Mouse (Mus musculus) cortical plate, adult 2 months (tissue): Measurements from ENCODE around the gene Sgpl1. TPM values are rescaled to one million over a fixed set of nuclear protein-coding genes. Genes with fewer than 3 reads are reported as not detected.
A peak's percentile ranks its signal among the peaks of the same experiment; 100 is the strongest.

Experiments
- H3K27ac ChIP-seq: fragments of 200-500 bp; 2 replicates; pipeline ENCODE4 v1.5.1; 2012; ENCODE audit warnings: low read length, control low read depth, inconsistent platforms; ENCODE audit not compliant: insufficient read depth
- H3K4me1 ChIP-seq: fragments of 200-500 bp; 2 replicates; pipeline ENCODE4 v1.6.1; 2011; ENCODE audit warnings: low read length; ENCODE audit not compliant: control insufficient read depth, insufficient read depth
- H3K4me3 ChIP-seq: fragments of 200-500 bp; 2 replicates; pipeline ENCODE4 v1.5.1; 2011; ENCODE audit warnings: mild to moderate bottlenecking, low read length, control low read depth; ENCODE audit not compliant: insufficient read depth
- CTCF ChIP-seq: fragments of 200-500 bp; IDR thresholded peaks from 2 replicates; pipeline ENCODE4 v1.5.1; 2011; ENCODE audit warnings: mild to moderate bottlenecking, control low read depth, low read length; ENCODE audit not compliant: insufficient read depth; ENCODE audit errors: extremely low read depth
- POLR2A ChIP-seq: fragments of 200-500 bp; IDR thresholded peaks from 2 replicates; pipeline ENCODE4 v1.6.1; 2011; ENCODE audit warnings: mild to moderate bottlenecking, low read length, control low read depth; ENCODE audit not compliant: insufficient read depth; ENCODE audit errors: extremely low read depth
- polyA plus RNA-seq: library from polyadenylated mRNA; depleted of rRNA; stranded (reverse); fragments of >200 nt; gene quantifications from 2 replicates; pipeline ENCODE4 v1.2.3, GENCODE M21; 2012

The Sgpl1 gene
- polyA plus RNA-seq, 1 experiment: 34.5 TPM

GRCm38 (mm10) chr10:61072324-61072723 lies 75.2 kb downstream of the Sgpl1 start:
- no peaks in the 10 kb centered on the region for H3K4me1 ChIP-seq
- TF ChIP-seq POLR2A (no peak), CTCF (peak; percentile 72)
- no peak overlapping the region for H3K4me3 ChIP-seq

GRCm38 (mm10) chr10:61069248-61069647 lies 78.3 kb downstream of the Sgpl1 start:
- Histone ChIP-seq H3K4me1 (no peaks in the 10 kb centered on the region), H3K27ac (no peak overlapping the region), H3K4me3 (no peak overlapping the region)
- TF ChIP-seq CTCF: no peak
- no peak for TF ChIP-seq POLR2A

More at GRCm38 (mm10) chr10:61072324-61072723, 75.2 kb downstream of the Sgpl1 start:
- H3K27ac ChIP-seq: no peak overlapping the region

GRCm38 (mm10) chr10:61068436-61069192 lies 78.9 kb downstream of the Sgpl1 start:
- no peaks in the 10 kb centered on the region for H3K4me1 ChIP-seq
- H3K27ac ChIP-seq: no peak overlapping the region
- TF ChIP-seq CTCF (peak; percentile 78), POLR2A (no peak)
- H3K4me3 ChIP-seq: no peak overlapping the region

GRCm38 (mm10) chr10:61065287-61066005 lies 82.1 kb downstream of the Sgpl1 start:
- no peak overlapping the region for H3K27ac ChIP-seq
- no peak overlapping the region for H3K4me3 ChIP-seq
- no peaks in the 10 kb centered on the region for H3K4me1 ChIP-seq
- no peak for TF ChIP-seq CTCF
- TF ChIP-seq POLR2A: no peak

GRCm38 (mm10) chr10:61064635-61065034 lies 82.9 kb downstream of the Sgpl1 start:
- H3K4me3 ChIP-seq: no peak overlapping the region
- H3K27ac ChIP-seq: no peak overlapping the region
- H3K4me1 ChIP-seq: no peaks in the 10 kb centered on the region
- no peak for TF ChIP-seq CTCF
- no peak for TF ChIP-seq POLR2A

GRCm38 (mm10) chr10:61063271-61063864 lies 84.1 kb downstream of the Sgpl1 start:
- Histone ChIP-seq H3K4me1 (no peaks in the 10 kb centered on the region), H3K27ac (no peak overlapping the region), H3K4me3 (no peak overlapping the region)
- TF ChIP-seq CTCF: no peak
- TF ChIP-seq POLR2A: no peak

GRCm38 (mm10) chr10:61059543-61060110 lies 87.9 kb downstream of the Sgpl1 start:
- no peaks in the 10 kb centered on the region for H3K4me1 ChIP-seq
- no peak overlapping the region for H3K27ac ChIP-seq
- no peak overlapping the region for H3K4me3 ChIP-seq
- TF ChIP-seq CTCF (no peak), POLR2A (no peak)

- TF ChIP-seq POLR2A (no peak), CTCF (no peak)
- Histone ChIP-seq H3K4me1 (no peaks in the 10 kb centered on the region), H3K27ac (no peak overlapping the region)
These were observed 88.4 kb downstream of the Sgpl1 start for GRCm38 (mm10) chr10:61059101-61059500.

GRCm38 (mm10) chr10:61056661-61057060 lies 90.8 kb downstream of the Sgpl1 start:
- no peaks in the 10 kb centered on the region for H3K4me1 ChIP-seq
- no peak overlapping the region for H3K27ac ChIP-seq
- H3K4me3 ChIP-seq: no peak overlapping the region
- no peak for TF ChIP-seq CTCF
- TF ChIP-seq POLR2A: no peak

More at GRCm38 (mm10) chr10:61059101-61059500, 88.4 kb downstream of the Sgpl1 start:
- H3K4me3 ChIP-seq: no peak overlapping the region
